Mouse (Mus musculus) stomach, postnatal 0 days (tissue): ENCODE measurements around the gene Cdcp2.

Experiments
- CTCF ChIP-seq: IDR thresholded peaks from 2 replicates; pipeline ENCODE4 v1.5.1; 2016; ENCODE audit warnings: antibody characterized with exemption, low read depth, mild to moderate bottlenecking, moderate library complexity
- EP300 ChIP-seq: optimal IDR thresholded peaks from 2 replicates; pipeline ENCODE3; 2016; ENCODE audit warnings: antibody characterized with exemption

DNA sequence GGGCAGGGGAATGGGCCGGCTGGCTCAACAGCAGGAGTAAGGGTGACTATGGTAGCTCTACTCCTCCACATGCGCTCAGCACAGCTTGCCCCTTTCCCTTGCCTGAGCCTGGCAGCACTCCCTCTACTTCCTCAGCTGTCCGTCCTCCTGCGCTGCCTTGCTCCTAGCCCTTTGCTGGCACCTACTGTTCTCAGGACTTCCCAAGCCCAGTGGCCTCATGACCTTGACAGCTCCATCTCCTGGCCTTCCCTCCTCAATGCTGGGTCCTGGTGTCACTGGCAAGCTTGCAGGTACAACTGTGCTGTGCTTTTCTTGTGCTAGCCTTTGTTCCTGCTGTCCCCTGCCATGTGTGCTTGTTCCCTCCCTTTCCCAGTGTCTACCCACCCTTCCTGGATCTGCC lies 13.6 kb upstream of the Cdcp2 start:
- TF ChIP-seq CTCF, result no peak
- no peak for TF ChIP-seq EP300
